Mouse (Mus musculus) lung, embryonic 16.5 days (tissue): ENCODE data around the gene Bcl11a. TPM values are rescaled to one million over a fixed set of nuclear protein-coding genes. Genes with fewer than 3 reads are reported as not detected.
A peak's percentile ranks its signal among the peaks of the same experiment; 100 is the strongest.

Experiments
- ATAC-seq: fragments of 200-750 bp; cut with Nextera tagmentation; 2 replicates; pipeline ENCODE4 v1.8.0; 2017; ENCODE audit warnings: low read depth, mild to moderate bottlenecking, moderate library complexity
- H3K27ac ChIP-seq: fragments of 300-500 bp; sonication (generic); 2 replicates; pipeline ENCODE4 v1.5.1; 2014; ENCODE audit warnings: mild to moderate bottlenecking, control low read depth, low read length
- H3K27me3 ChIP-seq: fragments of 300-500 bp; sonication (generic); 2 replicates; pipeline ENCODE4 v1.6.1; 2014; ENCODE audit warnings: low read depth, low read length, mixed read lengths; ENCODE audit not compliant: control insufficient read depth, insufficient read depth
- H3K36me3 ChIP-seq: fragments of 300-500 bp; sonication (generic); 2 replicates; pipeline ENCODE4 v1.6.1; 2014; ENCODE audit warnings: low read length; ENCODE audit not compliant: control insufficient read depth, insufficient read depth
- H3K4me1 ChIP-seq: fragments of 300-500 bp; sonication (generic); replicated peaks from 2 replicates; pipeline ENCODE4 v1.6.1; 2014; ENCODE audit warnings: low read length, mixed read lengths; ENCODE audit not compliant: control insufficient read depth, insufficient read depth
- H3K4me2 ChIP-seq: fragments of 300-500 bp; sonication (generic); 2 replicates; pipeline ENCODE4 v1.6.1; 2014; ENCODE audit warnings: low read depth, low read length, control low read depth
- H3K4me3 ChIP-seq: fragments of 300-500 bp; sonication (generic); 2 replicates; pipeline ENCODE4 v1.5.1; 2014; ENCODE audit warnings: mild to moderate bottlenecking, low read length, control low read depth
- H3K9ac ChIP-seq: fragments of 300-500 bp; sonication (generic); 2 replicates; pipeline ENCODE4 v1.6.1; 2014; ENCODE audit warnings: low read length, control low read depth
- H3K9me3 ChIP-seq: fragments of 300-500 bp; sonication (generic); 2 replicates; pipeline ENCODE4 v1.6.1; 2016; ENCODE audit warnings: low read length; ENCODE audit not compliant: control insufficient read depth
- WGBS: fragments of 180-500 bp; shearing (Covaris S2); extraction: QIAGEN DNeasy Blood & Tissue Kit; methylation state at CpG from one replicate; pipeline ENCODE4 v1.1.7; 2014; 5-methylcytosine and 5-hydroxymethylcytosine counted together
- polyA plus RNA-seq: library from polyadenylated mRNA; unstranded; fragments of >200 nt; fragmentation: Nextera tagmentation; extraction: Ambion mirVana; gene quantifications from 2 replicates; pipeline ENCODE4 v1.2.1, GENCODE M21; 2015

Bcl11a gene
- polyA plus RNA-seq, 1 experiment from 2014 or later: 15.3 TPM

GRCm38 (mm10) chr11:24062495-24063096, 15.3 kb upstream of the Bcl11a start:
- H3K4me1 ChIP-seq: peaks cover 5% of the 10 kb centered on the region
- no peak overlapping the region for H3K4me2 ChIP-seq
- H3K36me3 ChIP-seq: no peaks in the 10 kb centered on the region
- peaks cover 37% of the 10 kb centered on the region for H3K27me3 ChIP-seq
- no peak overlapping the region for H3K9ac ChIP-seq
- no peak overlapping the region for H3K4me3 ChIP-seq
- WGBS: 27% methylated on average over 9 of the region's 9 CpGs
- ATAC-seq: no peak
- H3K9me3 ChIP-seq: no peaks in the 10 kb centered on the region
- H3K27ac ChIP-seq: no peak overlapping the region

DNA sequence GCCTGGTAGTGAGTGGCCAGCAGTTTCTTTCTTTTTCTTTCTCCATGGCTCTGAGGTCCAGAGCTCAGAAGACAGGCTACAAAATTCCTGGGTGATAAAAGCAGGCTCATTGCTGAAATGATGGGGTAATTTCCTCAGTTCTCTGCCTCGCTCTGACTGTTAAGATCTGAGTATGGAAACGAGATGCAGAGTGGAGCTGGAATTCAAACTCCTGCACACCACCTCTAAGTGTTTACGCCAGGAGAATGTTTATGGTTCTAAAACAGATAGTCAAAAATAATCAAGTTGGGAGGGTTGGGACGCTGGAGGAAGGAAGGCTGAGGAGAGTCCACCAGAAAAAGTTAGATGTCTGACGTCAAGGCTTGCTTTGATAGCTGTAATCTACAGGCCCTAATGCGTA, 13.6 kb upstream of the Bcl11a start:
- Histone ChIP-seq H3K4me1 (peaks cover 5% of the 10 kb centered on the region), H3K27me3 (peaks cover 32% of the 10 kb centered on the region), H3K9me3 (no peaks in the 10 kb centered on the region), H3K9ac (no peak overlapping the region), H3K4me2 (no peak overlapping the region), H3K36me3 (no peaks in the 10 kb centered on the region), H3K27ac (no peak overlapping the region), H3K4me3 (no peak overlapping the region)
- WGBS: 62% methylated on average over 6 of the region's 6 CpGs
- no peak for ATAC-seq

- Histone ChIP-seq H3K4me2 (no peak overlapping the region), H3K9ac (no peak overlapping the region), H3K36me3 (no peaks in the 10 kb centered on the region), H3K27ac (no peak overlapping the region), H3K4me1 (peaks cover 5% of the 10 kb centered on the region), H3K4me3 (no peak overlapping the region), H3K27me3 (peaks cover 26% of the 10 kb centered on the region), H3K9me3 (no peaks in the 10 kb centered on the region)
- ATAC-seq: no peak
- WGBS: 54% methylated on average over 4 of the region's 4 CpGs
Measured at GRCm38 (mm10) chr11:24065313-24065712, 12.5 kb upstream of the Bcl11a start.

DNA sequence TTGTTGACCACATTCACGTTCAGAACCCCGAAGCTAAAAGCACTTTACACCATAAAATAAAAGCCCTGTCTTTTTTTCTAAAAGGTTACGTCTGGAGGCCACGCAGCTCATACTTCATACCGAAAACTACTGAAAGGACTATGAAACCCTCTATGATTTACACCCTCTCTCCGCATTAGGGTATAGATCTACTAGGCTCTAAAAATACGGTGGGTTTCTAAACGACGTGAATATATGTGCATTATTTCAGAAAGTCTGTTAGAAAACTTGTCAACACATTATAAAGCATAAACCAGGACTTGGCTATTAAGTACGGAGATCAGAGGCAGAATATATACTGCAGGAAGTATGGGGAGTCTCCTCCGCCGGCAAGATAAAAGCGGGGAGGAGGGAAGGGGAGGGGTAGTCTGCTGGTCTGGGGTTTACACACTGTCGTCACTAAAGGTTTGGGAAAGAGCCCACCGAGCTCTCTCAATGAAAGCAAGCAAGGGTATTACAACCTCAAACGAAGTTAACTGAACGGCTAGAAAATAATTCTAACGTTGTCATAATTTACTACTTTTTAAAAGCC, 3.8 kb upstream of the Bcl11a start:
- Histone ChIP-seq H3K4me1 (peaks cover 16% of the 10 kb centered on the region), H3K27ac (no peak overlapping the region), H3K4me2 (peak overlapping the region; percentile 42), H3K27me3 (peaks cover 23% of the 10 kb centered on the region), H3K36me3 (no peaks in the 10 kb centered on the region), H3K9me3 (no peaks in the 10 kb centered on the region), H3K9ac (no peak overlapping the region), H3K4me3 (no peak overlapping the region; the same call in none of the 2 replicates)
- under 1% methylated on average over 18 of the region's 18 CpGs for WGBS
- no peak for ATAC-seq

DNA sequence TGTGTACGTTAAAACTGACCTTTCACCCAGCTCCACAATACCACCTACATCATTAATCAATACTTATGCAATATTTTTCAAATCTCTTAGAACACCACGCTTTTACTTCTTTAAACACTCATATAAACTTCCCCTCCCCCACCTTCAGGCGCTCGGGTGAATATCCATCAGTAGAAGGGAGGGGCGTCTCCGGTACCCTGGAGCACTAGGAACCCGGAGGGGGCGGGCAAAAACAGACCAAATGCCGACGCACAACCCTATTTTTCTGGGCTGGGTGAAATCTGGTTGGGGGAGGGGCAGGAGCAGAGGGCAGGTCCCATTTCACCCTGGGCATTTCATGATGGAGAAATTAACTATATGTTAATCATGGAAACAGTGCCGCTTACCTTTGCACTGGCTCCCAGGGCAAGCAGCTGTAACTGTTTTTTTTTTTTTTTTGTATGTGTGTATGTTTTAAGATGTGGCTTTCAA, 3.2 kb upstream of the Bcl11a start, which contains the start of gene A830031A19Rik:
TSS of gene A830031A19Rik (minus strand) at position 421 of the 471 bp plus-strand sequence.
- no peak for ATAC-seq

GRCm38 (mm10) chr11:24075486-24076126, 2.2 kb upstream of the Bcl11a start:
- Histone ChIP-seq H3K27me3 (peaks cover 23% of the 10 kb centered on the region), H3K27ac (no peak overlapping the region), H3K4me2 (peak overlapping the region; percentile 97), H3K9ac (peak overlapping the region; percentile 74), H3K4me1 (peaks cover 20% of the 10 kb centered on the region), H3K4me3 (peak overlapping the region; percentile 65), H3K9me3 (no peaks in the 10 kb centered on the region), H3K36me3 (no peaks in the 10 kb centered on the region)
- 1% methylated on average over 17 of the region's 17 CpGs for WGBS
- ATAC-seq: no peak

More for the DNA sequence above, 3.2 kb upstream of the Bcl11a start, which contains the start of gene A830031A19Rik:
- Histone ChIP-seq H3K4me2 (peak within 1 kb of the TSS; percentile 97), H3K9me3 (no peaks in the 10 kb centered on the region), H3K4me1 (peaks cover 16% of the 10 kb centered on the region), H3K36me3 (no peaks in the 10 kb centered on the region), H3K9ac (peak within 1 kb of the TSS; percentile 74), H3K27ac (no peak within 1 kb of the TSS), H3K4me3 (peak within 1 kb of the TSS; percentile 65), H3K27me3 (peaks cover 23% of the 10 kb centered on the region)
- WGBS: 1% methylated on average over 11 of the region's 11 CpGs

DNA sequence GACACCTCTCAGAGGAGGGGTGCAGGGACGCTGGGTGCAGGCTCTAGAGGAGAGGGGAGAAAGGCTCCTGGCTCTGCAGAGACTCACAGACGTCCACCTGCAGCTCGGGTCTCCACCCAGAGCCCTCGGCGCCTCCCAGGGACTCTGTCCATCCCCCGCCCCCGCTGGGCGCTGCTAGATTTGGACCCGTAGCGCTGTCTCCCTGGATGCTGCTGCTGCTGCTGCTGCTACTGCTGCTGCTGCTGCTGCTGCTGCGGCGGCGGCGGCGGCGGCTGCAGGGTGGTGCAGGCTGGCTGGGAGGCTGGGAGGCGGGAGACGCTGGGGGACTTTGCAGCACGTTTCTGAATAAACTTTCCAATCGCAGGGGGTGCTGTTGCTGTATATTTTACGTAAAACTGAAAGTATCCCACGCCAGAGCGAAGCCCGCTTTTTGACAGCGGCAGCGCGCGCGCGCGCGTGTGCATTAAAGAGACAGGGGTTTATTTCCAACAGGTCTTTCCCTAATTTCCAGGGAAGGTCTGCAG, 1.7 kb upstream of the Bcl11a start:
- Histone ChIP-seq H3K36me3 (no peaks in the 10 kb centered on the region), H3K4me1 (peaks cover 20% of the 10 kb centered on the region), H3K9ac (peak overlapping the region; percentile 74), H3K27ac (peak overlapping the region; percentile 89), H3K4me2 (peak overlapping the region; percentile 97), H3K27me3 (peaks cover 23% of the 10 kb centered on the region), H3K9me3 (no peaks in the 10 kb centered on the region), H3K4me3 (peak overlapping the region; percentile 65)
- peak; percentile 26 for ATAC-seq
- 0% methylated on average over 32 of the region's 32 CpGs for WGBS

DNA sequence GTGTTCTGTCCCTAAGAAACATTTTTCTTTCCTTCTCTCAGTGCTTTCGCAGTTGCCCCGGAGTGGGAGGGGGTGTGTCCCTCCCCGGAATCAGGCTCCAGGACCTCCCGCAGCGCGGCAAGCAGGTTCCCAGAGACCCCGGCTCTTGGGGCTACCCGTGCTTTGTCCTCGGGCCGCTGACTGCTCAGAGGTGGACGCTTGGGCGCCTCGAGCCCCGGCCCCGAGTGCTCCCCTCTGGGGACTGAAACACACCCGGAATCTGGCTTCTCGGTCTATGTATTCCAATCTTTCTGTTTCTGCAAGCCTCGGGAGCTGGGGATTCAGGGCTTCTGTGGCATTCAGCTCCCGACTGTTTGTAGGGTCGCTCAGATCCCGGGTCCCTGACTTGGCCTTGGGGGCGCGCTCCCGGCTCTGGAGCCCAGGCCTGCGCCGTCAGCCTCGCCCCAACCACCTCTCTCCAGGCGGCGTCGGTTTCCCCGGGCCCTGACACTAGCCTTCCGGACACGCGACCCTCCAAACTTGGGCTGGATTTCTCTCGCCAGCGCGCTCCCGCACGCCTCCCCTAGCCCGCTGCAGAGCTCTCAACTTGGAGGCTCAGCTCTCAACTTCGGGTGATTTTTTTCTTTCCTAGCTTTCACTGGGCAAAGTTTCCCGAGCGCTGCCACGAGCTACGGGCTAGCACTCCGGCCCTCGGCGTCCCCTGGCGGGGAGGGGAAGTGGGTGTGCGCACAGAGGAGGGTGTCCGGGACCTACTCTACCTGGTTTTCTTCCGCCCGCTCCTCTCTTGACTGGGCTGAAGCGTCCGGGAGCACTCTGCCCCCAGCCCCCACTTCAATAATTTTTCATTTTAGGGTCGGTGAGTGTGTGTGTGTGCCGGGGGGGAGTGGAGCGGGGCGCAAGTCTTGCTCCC, 780 bp upstream of the Bcl11a start:
- peak overlapping the region; percentile 89 for H3K27ac ChIP-seq
- no peaks in the 10 kb centered on the region for H3K36me3 ChIP-seq
- peak overlapping the region; percentile 65 for H3K4me3 ChIP-seq
- no peaks in the 10 kb centered on the region for H3K9me3 ChIP-seq
- peaks cover 21% of the 10 kb centered on the region for H3K4me1 ChIP-seq
- peak overlapping the region; percentile 97 for H3K4me2 ChIP-seq
- ATAC-seq: peak; percentile 67
- peaks cover 23% of the 10 kb centered on the region for H3K27me3 ChIP-seq
- 0% methylated on average over 57 of the region's 59 CpGs for WGBS
- H3K9ac ChIP-seq: peak overlapping the region; percentile 74
